Mouse (Mus musculus): ENCODE measurements around the gene Enpp1. TPM values are rescaled to one million over a fixed set of nuclear protein-coding genes. Genes with fewer than 3 reads are reported as not detected.
"Not testable (repeated sequence)": the region's sequence is repeated elsewhere in the genome, so short reads cannot be mapped to it uniquely, and the experiment has no call there.

Enpp1 gene
- total RNA-seq, 1 experiment from 2014 or later, result 4.5 TPM

- ATAC-seq (replicated peaks in 1 of 2; ENCODE audit: insufficient read depth in 1 of 2, low FRiP score in 2 of 2, low TSS enrichment in 1 of 2, low read depth in 1 of 2, poor library complexity in 2 of 2, severe bottlenecking in 2 of 2), result peak; percentile 48 to 63; a peak in 1 of 4 replicates
These were observed 86.8 kb downstream of the Enpp1 start for GRCm38 (mm10) chr10:24625060-24625701.

GRCm38 (mm10) chr10:24622586-24622985 is 89.4 kb downstream of the Enpp1 start:
- peak; percentile 76 to 82; a peak in 3 of 4 replicates for ATAC-seq (replicated peaks in 1 of 2; ENCODE audit: insufficient read depth in 1 of 2, low FRiP score in 2 of 2, low TSS enrichment in 1 of 2, low read depth in 1 of 2, poor library complexity in 2 of 2, severe bottlenecking in 2 of 2)

- ATAC-seq (replicated peaks in 1 of 2; ENCODE audit: insufficient read depth in 1 of 2, low FRiP score in 2 of 2, low TSS enrichment in 1 of 2, low read depth in 1 of 2, poor library complexity in 2 of 2, severe bottlenecking in 2 of 2), result peak; percentile 56; a peak in 3 of 4 replicates
These were observed 90.4 kb downstream of the Enpp1 start for GRCm38 (mm10) chr10:24621572-24621971.

- not testable (repeated sequence) for ATAC-seq (replicated peaks in 1 of 2; ENCODE audit: insufficient read depth in 1 of 2, low FRiP score in 2 of 2, low TSS enrichment in 1 of 2, low read depth in 1 of 2, poor library complexity in 2 of 2, severe bottlenecking in 2 of 2)
These were observed 95.4 kb downstream of the Enpp1 start for GRCm38 (mm10) chr10:24616572-24616971.

GRCm38 (mm10) chr10:24615799-24616198 is 96.2 kb downstream of the Enpp1 start:
- ATAC-seq (replicated peaks in 1 of 2; ENCODE audit: insufficient read depth in 1 of 2, low FRiP score in 2 of 2, low TSS enrichment in 1 of 2, low read depth in 1 of 2, poor library complexity in 2 of 2, severe bottlenecking in 2 of 2), result no peak

- ATAC-seq (replicated peaks in 1 of 2; ENCODE audit: insufficient read depth in 1 of 2, low FRiP score in 2 of 2, low TSS enrichment in 1 of 2, low read depth in 1 of 2, poor library complexity in 2 of 2, severe bottlenecking in 2 of 2), result no peak
These were observed 97.2 kb downstream of the Enpp1 start for GRCm38 (mm10) chr10:24614726-24615125.

GRCm38 (mm10) chr10:24609766-24610165 is 102.2 kb downstream of the Enpp1 start:
- no peak for ATAC-seq (replicated peaks in 1 of 2; ENCODE audit: insufficient read depth in 1 of 2, low FRiP score in 2 of 2, low TSS enrichment in 1 of 2, low read depth in 1 of 2, poor library complexity in 2 of 2, severe bottlenecking in 2 of 2)

GRCm38 (mm10) chr10:24609146-24609545 is 102.8 kb downstream of the Enpp1 start:
- ATAC-seq (replicated peaks in 1 of 2; ENCODE audit: insufficient read depth in 1 of 2, low FRiP score in 2 of 2, low TSS enrichment in 1 of 2, low read depth in 1 of 2, poor library complexity in 2 of 2, severe bottlenecking in 2 of 2), result no peak

GRCm38 (mm10) chr10:24603727-24604126 is 108.2 kb downstream of the Enpp1 start:
- no peak for ATAC-seq (replicated peaks in 1 of 2; ENCODE audit: insufficient read depth in 1 of 2, low FRiP score in 2 of 2, low TSS enrichment in 1 of 2, low read depth in 1 of 2, poor library complexity in 2 of 2, severe bottlenecking in 2 of 2)

- ATAC-seq (replicated peaks in 1 of 2; ENCODE audit: insufficient read depth in 1 of 2, low FRiP score in 2 of 2, low TSS enrichment in 1 of 2, low read depth in 1 of 2, poor library complexity in 2 of 2, severe bottlenecking in 2 of 2), result no peak
These were observed 108.9 kb downstream of the Enpp1 start for GRCm38 (mm10) chr10:24603035-24603434.

GRCm38 (mm10) chr10:24599802-24600201 is 112.2 kb downstream of the Enpp1 start:
- ATAC-seq (replicated peaks in 1 of 2; ENCODE audit: insufficient read depth in 1 of 2, low FRiP score in 2 of 2, low TSS enrichment in 1 of 2, low read depth in 1 of 2, poor library complexity in 2 of 2, severe bottlenecking in 2 of 2), result no peak

- ATAC-seq (replicated peaks in 1 of 2; ENCODE audit: insufficient read depth in 1 of 2, low FRiP score in 2 of 2, low TSS enrichment in 1 of 2, low read depth in 1 of 2, poor library complexity in 2 of 2, severe bottlenecking in 2 of 2), result no peak
These were observed 113.3 kb downstream of the Enpp1 start for GRCm38 (mm10) chr10:24598693-24599092.

GRCm38 (mm10) chr10:24597789-24598188 is 114.2 kb downstream of the Enpp1 start:
- ATAC-seq (replicated peaks in 1 of 2; ENCODE audit: insufficient read depth in 1 of 2, low FRiP score in 2 of 2, low TSS enrichment in 1 of 2, low read depth in 1 of 2, poor library complexity in 2 of 2, severe bottlenecking in 2 of 2), result no peak

- no peak for ATAC-seq (replicated peaks in 1 of 2; ENCODE audit: insufficient read depth in 1 of 2, low FRiP score in 2 of 2, low TSS enrichment in 1 of 2, low read depth in 1 of 2, poor library complexity in 2 of 2, severe bottlenecking in 2 of 2)
These were observed 115.1 kb downstream of the Enpp1 start for GRCm38 (mm10) chr10:24596869-24597339.

GRCm38 (mm10) chr10:24596003-24596868 is 115.7 kb downstream of the Enpp1 start:
- no peak; a peak in 1 of 4 replicates for ATAC-seq (replicated peaks in 1 of 2; ENCODE audit: insufficient read depth in 1 of 2, low FRiP score in 2 of 2, low TSS enrichment in 1 of 2, low read depth in 1 of 2, poor library complexity in 2 of 2, severe bottlenecking in 2 of 2)

- ATAC-seq (replicated peaks in 1 of 2; ENCODE audit: insufficient read depth in 1 of 2, low FRiP score in 2 of 2, low TSS enrichment in 1 of 2, low read depth in 1 of 2, poor library complexity in 2 of 2, severe bottlenecking in 2 of 2), result peak; percentile 38 to 49
These were observed 116.5 kb downstream of the Enpp1 start, which contains the start of gene Ccn2 for GRCm38 (mm10) chr10:24595250-24596002. TSS of gene Ccn2 (plus strand) at chr10:24595442.

- no peak for ATAC-seq (replicated peaks in 1 of 2; ENCODE audit: insufficient read depth in 1 of 2, low FRiP score in 2 of 2, low TSS enrichment in 1 of 2, low read depth in 1 of 2, poor library complexity in 2 of 2, severe bottlenecking in 2 of 2)
These were observed 118.4 kb downstream of the Enpp1 start for GRCm38 (mm10) chr10:24593556-24593955.
